Mouse (Mus musculus): ENCODE measurements at regions not wholly inside any gene's neighbourhood (a gene's known extent, or its start where the extent isn't known, plus 50 kb on each side); places are given as distances from the start of the nearest gene placed in this dataset.
"Not testable (repeated sequence)": the region's sequence is repeated elsewhere in the genome, so short reads cannot be mapped to it uniquely, and the experiment has no call there.

DNA sequence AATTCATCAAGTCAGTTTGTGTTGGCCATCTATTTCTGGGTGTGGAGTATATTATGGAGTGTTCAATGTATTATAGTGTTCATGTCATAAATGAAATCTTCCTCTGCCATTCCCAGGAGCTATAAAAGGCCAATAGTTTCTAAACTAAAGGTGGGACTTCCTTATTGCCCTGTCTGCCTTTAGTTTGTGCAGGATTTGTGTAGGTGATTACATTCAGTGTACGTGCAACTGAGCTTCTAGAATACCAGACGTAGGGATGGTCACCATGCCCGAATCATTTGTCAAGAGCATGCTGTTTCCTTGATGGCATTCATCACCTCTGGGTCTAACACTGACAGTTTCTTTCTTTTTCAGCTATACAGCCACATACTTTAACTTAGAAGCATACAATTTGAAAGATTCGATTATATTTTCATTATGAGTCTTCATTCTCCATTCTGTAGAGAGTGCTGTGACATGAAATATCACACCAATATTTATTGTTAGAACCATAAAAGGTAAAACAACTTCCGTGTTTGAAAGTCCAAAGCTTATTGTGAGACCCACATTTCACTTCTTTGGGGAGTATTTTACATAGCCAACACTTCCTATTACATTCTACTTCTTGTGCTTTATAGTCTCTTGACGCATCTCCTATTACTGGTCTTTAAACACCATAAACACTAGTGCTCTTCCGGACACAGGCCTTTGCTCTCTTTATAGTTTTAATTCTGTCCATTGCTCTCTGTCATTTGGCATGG, 494.1 kb upstream of the Klf6 start:
- DNase-seq (ENCODE audit: low read depth, low spot score): no peak

DNA sequence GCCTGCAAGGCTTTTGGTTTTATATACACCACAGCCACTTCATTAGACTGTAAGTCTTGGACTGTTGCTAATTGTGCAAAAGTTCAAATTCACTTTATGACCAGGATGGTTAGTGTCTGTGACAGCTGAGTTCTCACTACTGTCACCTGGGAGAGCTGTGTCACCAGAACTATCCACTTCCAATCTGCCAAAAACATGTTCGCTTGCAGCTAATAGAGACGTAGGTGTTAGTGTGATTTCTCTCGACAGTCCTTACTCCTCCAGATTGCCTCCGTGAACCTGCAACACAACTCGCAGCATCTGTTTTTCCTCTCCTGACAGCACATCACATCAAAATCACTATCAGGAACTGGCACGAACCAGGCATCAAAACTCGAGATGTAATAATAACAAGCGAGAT, 491.3 kb upstream of the Klf6 start:
- no peak for DNase-seq (ENCODE audit: low read depth, low spot score)

DNA sequence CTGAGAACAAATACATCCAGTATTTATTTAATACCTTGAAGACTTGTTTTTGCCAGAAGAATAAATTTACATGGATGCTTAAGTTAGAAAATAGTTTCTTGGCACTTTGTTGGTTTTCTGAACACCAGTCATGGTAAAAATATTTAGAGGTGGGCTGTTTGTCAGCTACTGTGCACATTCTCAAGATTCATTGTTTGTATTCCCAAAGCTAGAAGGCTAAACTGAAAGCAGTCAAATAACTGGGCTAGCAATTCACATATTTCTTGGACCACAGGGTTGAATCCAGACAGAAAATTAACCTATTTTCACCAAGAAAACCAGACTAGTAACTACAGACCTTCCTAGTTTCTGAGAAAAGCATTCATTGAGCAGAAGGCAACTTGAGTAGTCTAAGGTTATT, 488.1 kb upstream of the Klf6 start:
- DNase-seq (ENCODE audit: low read depth, low spot score): no peak

DNA sequence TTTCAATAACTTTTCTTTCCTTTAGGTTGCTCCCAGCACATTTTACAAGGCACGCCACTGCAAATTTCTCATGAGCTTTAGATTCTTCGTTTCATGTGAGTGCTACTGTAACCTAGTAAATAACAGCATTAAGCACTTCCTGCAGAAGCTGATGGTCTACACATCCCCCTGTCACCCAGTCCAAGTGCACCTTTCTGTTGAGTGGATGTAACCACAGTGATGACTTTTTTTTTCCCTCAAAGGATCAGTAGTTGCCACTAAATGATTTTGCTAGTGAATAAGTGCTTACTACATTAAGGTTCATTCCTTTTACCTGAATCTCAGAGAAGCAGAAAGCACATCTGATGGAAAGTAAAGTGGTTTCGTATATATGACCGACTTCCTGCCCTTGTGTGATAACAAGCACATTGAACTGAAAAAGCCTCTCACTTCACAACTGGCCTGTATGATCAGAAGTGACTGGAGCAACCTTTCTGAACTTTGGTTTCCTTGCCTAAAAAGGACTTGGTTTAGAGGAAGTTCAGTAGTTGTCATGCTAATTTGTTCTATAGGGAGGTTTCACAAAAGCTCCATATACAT, 453.0 kb upstream of the Klf6 start:
- DNase-seq (ENCODE audit: low read depth, low spot score): peak; percentile 29

DNA sequence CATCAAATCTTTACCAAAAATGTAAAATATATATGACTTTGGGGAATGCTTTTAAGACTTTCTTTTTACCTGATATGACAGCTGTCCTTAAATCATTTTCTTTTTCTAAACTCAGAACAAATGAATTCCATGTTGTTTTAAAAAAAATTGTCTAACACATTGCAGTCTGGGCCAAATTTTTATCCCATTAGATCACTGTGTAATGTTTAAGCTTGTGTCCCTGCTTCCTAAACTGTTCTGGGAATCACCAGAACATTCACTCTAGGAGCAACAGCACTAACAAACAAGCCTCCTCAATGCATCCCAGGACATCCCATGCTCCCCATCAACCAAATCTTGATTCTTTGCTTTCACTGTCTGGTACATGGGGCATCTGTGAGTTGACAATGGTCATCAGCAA, 449.2 kb upstream of the Klf6 start:
- no peak for DNase-seq (ENCODE audit: low read depth, low spot score)

DNA sequence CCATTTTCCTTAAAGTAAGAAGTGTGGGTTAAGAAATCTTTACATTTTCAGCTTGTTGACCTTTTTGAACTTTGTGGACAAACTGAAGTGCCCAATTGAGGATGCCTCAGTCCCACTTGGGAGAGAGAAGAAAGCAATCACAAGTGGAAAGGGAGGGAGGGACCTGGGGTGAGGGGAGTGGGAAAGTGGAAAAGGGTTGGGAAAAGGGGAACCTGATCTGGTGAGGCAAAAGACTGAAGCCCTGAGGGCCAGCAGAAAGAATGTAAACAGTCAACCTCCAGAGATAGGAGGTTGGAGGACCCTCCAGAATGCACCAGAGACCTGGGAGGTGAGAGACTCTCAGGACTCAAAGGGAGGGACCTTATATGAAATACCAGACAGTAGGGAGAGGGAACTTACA, 448.3 kb upstream of the Klf6 start:
- DNase-seq (ENCODE audit: low read depth, low spot score): not testable (repeated sequence)

DNA sequence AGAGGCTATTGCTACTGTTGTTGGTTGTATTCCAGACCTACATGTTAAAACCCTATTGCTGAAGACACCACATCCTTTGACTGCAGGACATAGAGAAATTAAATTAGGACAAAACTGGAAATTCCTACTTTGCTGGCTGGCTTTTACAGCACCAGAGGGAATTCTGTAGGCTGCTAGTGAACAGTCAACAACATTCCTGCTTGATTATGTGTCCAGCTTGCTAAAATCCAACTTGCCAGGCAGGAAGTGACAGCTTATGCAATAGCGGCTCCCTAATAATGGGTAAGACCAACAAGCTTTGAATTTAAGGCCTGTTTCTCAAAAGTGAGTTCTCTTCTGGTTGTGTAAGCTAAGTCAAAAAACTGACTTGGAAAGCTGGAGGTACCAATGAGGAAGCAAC, 437.2 kb upstream of the Klf6 start:
- no peak for DNase-seq (ENCODE audit: low read depth, low spot score)

DNA sequence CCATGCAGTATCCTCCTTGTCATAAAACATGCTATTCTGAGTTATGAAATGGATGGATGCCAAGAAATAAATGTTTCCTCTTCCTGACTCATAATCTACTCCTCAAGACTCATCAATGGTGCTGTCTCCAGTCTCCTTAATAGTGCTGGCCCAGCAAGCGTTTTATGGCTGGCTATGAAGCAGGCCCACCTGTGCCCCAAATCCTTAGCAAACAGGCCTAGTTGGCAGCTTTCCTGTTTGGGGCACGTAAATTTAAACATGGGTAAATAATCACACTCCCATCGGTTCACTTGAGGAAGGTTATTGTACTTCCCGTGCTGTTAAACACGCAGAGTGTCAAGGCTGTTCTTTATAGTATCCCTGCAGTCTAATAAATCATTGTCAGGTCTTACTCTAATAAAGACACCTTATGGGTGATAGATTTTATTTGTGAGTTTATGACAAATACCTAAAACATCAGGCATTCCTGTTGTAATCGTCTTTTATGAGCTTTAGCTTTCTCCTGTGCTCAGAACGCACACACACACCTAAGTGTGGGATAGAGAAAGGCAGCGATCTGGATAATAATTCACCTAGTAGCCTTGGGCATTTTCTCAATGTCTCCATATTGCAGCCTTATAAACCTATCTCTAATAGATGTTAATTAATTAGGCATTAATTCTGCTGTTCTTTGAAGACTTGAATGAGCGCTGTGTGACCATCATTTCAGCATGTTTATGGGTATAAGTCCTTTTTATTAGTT, 435.6 kb upstream of the Klf6 start:
- no peak for DNase-seq (ENCODE audit: low read depth, low spot score)

DNA sequence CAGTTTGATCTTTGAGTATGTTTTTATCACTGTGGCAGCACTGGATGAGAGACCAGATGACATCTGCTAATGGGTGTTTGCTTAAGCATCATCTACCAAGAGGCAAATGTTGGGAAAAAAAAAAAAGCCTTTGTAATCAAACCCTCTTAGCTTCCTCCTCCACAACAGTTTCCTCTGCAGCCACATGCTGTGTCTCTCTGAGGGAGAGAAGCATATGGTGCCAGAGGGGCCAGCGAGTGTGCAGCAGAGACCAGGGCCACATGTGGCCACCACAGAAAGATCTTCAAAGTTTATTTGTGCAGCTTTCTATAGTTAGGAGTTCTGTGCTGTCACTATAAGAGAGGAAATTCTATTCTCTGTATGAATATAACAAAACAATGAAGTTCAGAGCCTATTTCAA, 427.6 kb upstream of the Klf6 start:
- no peak for DNase-seq (ENCODE audit: low read depth, low spot score)

DNA sequence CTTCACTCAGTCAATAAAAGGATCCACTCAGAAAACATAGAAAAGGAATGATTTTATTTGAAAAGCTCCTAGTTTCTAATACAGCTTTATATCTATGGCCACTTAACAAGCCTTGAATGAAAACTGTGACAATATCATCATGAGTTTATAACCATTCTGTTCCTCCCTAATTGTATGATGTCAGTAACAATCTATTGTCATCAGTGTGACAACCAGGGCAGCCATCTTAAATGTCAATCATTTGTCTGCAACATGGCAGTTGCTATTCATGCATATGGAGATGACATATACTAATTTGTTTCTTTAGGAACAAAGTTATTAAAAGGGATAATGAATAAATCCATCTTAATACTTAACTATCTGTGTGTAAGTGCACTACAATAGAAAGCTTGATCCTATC, 426.2 kb upstream of the Klf6 start:
- no peak for DNase-seq (ENCODE audit: low read depth, low spot score)

DNA sequence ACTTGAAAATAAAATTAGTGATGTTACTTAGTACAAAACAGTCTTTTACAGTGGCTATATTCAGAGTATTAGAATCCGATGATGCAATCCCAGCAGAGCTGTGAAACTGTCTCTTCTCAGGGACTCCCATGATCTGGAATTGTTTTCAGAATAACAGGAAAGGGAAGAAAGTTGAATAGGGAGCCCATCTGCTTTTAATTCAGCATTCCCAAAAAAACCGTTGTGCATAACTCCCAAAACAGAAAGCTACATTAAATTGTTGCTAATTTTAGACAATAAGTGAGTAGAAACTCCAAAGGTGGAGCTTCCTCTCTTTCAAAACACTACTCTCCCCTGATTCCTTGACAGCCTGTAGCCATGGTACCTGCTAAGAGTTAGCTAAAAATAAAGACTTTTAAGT, 425.1 kb upstream of the Klf6 start:
- DNase-seq (ENCODE audit: low read depth, low spot score): no peak

DNA sequence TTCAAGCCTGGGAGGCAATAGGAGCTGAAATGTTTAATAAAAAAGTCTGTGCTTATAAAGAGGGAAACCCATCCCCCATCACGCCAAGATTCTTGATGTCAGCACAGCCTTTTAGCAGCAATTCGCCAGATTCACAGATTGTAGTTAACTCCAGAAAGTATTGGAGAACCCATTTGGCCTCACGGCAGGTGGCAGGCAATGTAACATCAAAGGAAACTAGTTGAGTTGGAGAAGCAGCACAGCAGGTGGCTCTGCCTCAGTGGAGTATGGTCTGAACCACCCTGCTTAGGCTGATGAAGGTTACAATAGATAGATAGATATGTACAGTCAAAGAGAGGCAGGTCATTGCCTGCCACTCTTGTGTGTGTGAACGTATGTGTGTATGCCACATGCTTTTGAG, 420.8 kb upstream of the Klf6 start:
- peak; percentile 50 for DNase-seq (ENCODE audit: low read depth, low spot score)

DNA sequence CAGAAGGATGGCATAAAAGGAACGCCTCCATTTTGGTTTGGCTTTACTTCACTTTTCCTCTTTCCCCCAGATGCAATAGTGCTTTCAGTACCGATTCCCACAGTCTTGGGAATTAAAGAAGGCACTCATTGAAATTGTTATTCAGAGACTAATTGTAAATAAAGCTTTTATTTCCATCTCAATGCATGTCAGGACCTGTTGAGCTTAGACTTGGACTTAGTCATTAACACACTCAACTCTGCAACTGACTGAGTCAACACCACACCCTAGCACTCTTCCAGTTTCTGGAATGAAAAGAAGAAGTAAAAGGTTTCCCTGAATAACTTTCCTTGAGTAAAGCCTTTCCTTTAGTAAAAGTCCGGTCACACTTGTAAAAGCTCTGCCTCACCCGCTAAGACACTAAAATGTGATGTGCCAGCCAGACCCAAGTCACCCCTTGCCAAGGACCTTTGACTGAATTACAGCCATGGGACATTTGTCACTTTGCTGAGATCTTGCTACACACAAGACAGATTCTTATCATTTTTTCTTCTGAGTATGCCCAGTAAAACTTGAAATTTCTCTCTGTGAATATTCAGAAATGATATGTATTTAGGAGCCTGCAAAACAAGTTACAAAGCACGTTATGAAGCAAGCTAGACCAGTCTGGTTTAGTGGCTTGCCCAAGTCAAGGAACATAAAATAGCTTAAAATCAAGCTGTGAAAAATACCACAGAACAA, 416.4 kb upstream of the Klf6 start:
- peak; percentile 69 for DNase-seq (ENCODE audit: low read depth, low spot score)

DNA sequence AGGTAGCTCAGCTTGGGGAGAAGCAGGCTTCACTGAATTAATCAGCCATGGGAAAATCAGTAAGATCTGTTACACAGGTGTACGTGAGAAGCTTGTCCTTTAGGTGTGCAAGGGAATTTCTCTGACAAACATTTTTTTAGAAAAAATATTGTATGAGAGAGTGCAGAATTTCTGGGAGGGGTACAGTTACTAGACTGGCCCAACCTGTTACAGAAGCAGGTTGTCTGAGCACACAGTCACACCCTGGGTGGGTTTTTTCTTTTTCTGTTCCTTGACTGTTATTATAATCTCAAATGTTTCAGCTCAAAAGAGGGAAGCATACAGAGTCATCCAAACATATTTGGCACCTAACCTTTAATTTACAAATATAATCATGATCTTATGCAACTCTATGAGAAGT, 412.7 kb upstream of the Klf6 start:
- no peak for DNase-seq (ENCODE audit: low read depth, low spot score)

DNA sequence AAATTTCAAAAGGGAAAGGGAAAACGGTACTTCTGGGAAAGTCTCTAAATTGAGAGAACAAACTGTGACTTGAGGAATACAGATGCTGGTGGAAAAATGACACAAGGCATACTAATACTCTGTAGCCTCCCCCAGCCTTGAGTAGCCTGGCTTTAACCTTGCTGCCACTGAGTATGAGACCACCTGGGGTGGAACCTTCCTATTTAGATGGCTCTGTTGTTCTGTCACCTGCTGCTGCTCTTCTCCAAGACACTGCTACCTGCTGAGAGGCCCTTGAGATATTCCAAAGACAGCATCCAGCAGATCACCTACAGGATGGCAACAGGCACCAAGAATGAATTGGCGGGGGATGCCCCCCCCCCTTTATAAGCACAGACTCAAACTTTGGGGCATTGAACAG, 380.5 kb upstream of the Klf6 start:
- peak; percentile 59 for DNase-seq (ENCODE audit: low read depth, low spot score)

DNA sequence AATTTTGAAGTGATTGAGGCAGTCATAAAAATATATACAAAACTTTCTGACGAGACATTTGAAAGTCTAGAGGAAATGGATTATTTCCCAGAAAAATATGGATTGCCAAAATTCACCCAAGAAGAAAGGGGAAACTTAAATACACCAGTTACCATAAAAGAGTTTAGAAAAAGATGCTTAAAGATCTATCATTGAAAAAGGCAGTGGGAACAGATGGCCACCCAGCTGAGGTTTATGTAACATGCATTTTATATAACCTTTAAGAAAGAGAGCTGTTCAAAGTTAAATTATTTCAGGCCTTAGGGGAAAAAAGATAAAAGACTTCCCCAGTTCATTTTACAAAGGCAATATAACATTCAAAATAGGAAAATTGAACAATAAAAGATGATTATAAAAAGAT, 369.0 kb upstream of the Klf6 start:
- DNase-seq (ENCODE audit: low read depth, low spot score): no peak

DNA sequence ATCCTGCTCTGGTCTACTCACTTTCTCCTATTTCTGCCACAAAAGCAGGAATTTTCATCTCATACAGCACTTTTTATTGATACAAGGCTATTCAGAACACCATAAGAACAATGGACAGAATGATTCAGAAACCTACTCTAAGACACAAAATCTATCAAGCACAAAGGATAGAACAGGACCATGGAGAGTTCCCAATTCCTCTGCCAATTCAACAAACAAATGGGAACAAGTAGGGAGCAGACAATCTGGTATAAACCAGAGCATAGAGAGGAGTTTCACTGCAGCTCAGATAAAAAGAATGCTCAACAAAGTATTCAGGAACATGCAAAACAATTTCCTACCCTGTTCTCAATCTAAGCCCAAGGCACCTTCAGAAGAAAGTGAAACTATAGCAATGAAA, 363.7 kb upstream of the Klf6 start:
- DNase-seq (ENCODE audit: low read depth, low spot score): peak; percentile 68

DNA sequence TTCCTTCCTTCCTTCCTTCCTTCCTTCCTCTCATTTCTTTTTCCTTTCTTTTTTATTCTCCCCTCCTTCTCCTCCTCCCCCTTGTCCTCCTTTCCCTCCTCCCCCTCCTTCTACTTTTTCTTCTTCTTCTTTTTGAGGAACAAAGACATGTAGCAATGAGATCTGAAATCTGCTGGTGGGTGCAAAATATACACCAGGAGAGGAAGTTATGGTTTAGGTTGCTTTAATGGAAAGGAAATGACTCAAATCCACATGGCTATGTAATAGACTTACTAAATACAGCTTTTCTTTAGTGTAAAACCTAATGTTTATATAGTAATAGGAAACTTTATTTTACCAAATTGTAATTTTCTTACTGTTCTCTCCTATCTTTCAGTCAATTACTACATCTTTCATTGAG, 349.5 kb upstream of the Klf6 start:
- DNase-seq (ENCODE audit: low read depth, low spot score): no peak

DNA sequence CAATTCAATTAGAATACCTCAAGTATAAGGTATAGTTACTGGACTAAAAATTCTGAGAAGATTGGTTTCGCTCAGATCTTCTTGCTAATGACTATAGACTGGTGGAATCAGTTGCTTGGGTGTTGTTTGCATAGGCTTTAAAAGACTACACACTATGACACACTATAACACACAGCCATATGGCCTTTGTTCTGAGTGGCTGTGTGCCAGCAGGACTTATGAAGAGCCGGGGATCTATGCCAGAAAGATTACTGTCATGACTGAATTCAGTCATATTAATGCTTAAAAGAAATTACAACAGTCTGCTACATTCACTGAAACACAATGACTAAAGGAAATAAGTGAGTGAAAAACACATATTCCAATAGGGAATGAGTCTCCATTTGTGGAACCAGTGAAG, 345.7 kb upstream of the Klf6 start:
- no peak for DNase-seq (ENCODE audit: low read depth, low spot score)

DNA sequence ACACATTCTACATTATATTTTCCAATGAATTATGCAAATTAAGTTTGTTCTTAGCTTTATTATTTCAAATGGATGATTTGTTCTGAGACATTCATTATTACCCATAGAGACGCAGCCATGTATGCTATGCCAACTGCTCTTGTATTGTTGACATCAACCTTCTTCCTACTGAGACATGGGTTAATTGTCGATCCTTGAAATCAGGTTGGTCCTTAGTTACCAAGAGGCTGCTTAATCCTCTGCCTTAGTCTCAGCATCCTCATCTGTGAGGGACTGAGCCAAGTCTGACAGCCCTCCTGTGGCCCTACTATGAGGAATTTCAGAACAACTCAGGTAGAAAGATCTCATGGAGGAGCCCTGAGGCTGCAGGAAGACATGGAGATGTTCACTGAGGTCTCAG, 345.2 kb upstream of the Klf6 start:
- DNase-seq (ENCODE audit: low read depth, low spot score): no peak

DNA sequence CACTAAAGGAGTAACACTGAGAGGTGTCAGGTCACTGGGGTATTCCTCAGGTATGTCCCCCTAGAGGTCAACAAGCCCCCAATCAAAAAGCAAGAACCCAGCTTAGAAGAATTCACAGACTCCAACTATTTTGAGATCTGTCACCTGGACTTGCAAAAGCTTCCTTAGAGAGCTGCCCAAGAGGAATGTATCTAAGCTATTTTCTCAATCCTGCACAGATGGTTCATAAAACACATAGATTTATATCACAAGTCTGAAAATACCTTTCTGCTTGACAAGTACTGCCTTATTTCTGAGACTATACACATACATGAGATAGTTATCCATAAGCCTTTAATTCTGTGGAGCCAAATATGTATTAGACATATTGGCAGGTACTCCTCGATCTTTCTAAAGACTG, 342.1 kb upstream of the Klf6 start:
- no peak for DNase-seq (ENCODE audit: low read depth, low spot score)

DNA sequence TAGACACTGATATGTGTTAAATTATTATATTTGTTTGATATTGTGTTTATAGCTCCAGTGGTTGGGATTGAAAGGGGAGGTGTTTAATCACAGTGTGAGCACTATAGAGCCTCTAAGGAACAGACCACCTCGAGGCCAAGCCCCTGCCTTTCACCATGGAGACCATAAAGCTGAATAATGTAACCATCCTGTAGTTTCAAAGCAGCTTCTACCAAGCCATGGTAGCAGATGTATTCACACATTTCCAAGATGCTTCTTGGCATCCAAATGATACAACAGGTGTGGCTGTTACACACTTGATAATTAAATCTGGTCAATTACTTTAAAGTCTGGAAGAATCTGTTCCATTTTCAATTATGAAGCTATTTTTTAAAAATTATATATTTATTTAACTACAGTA, 341.7 kb upstream of the Klf6 start:
- DNase-seq (ENCODE audit: low read depth, low spot score): no peak

DNA sequence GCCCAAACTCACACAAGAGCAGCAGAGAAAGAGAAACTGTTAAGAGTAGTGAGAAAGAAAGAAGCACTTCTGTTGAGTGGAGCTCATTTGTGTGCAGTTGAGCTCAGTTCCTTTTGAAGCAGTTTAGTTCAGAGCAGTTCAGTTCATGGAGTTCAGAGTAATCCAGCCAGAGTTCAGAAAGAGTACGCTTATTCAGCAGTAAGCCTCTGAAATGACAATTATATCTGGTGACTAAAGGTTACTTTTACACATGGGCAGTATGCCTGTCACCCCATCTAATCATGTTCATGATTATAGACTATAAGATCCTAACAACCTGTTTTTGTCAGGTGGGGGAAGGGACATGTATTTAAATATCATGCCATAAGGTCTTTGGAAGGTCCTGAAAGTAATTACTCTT, 333.9 kb upstream of the Klf6 start:
- no peak for DNase-seq (ENCODE audit: low read depth, low spot score)
